Mouse (Mus musculus) intestine, postnatal 0 days (tissue): Measurements from ENCODE around the gene Ywhaq. TPM values are rescaled to one million over a fixed set of nuclear protein-coding genes. Genes with fewer than 3 reads are reported as not detected.

ENCODE experiments used
- ATAC-seq: fragments of 200-750 bp; cut with Nextera tagmentation; 2 replicates; pipeline ENCODE4 v1.8.0; 2017; ENCODE audit warnings: mild to moderate bottlenecking, moderate TSS enrichment, moderate library complexity
- H3K27ac ChIP-seq: fragments of 300-500 bp; sonication (generic); 2 replicates; pipeline ENCODE4 v1.5.1; 2014; ENCODE audit warnings: mild to moderate bottlenecking, low read depth, low read length, moderate library complexity
- H3K27me3 ChIP-seq: fragments of 300-500 bp; sonication (generic); replicated peaks from 2 replicates; pipeline ENCODE4 v1.6.1; 2014; ENCODE audit warnings: low read length, mixed read lengths; ENCODE audit not compliant: control insufficient read depth, insufficient read depth
- H3K36me3 ChIP-seq: fragments of 300-500 bp; sonication (generic); 2 replicates; pipeline ENCODE4 v1.6.1; 2014; ENCODE audit warnings: mild to moderate bottlenecking, moderate library complexity; ENCODE audit not compliant: control insufficient read depth, insufficient read depth
- H3K4me1 ChIP-seq: fragments of 300-500 bp; sonication (generic); replicated peaks from 2 replicates; pipeline ENCODE4 v1.6.1; 2014; ENCODE audit warnings: antibody characterized with exemption, low read length, mixed read lengths; ENCODE audit not compliant: control insufficient read depth, insufficient read depth
- H3K4me2 ChIP-seq: fragments of 300-500 bp; sonication (generic); replicated peaks from 2 replicates; pipeline ENCODE4 v1.6.1; 2014; ENCODE audit warnings: low read depth, mild to moderate bottlenecking, moderate library complexity
- H3K4me3 ChIP-seq: fragments of 300-500 bp; sonication (generic); 2 replicates; pipeline ENCODE4 v1.5.1; 2014; ENCODE audit warnings: low read depth, low read length
- H3K9ac ChIP-seq: fragments of 300-500 bp; sonication (generic); 2 replicates; pipeline ENCODE4 v1.6.1; 2014; ENCODE audit warnings: mild to moderate bottlenecking, low read depth, low read length
- H3K9me3 ChIP-seq: fragments of 300-500 bp; sonication (generic); 2 replicates; pipeline ENCODE4 v1.6.1; 2016; ENCODE audit warnings: mixed run types; ENCODE audit not compliant: control insufficient read depth
- CTCF ChIP-seq: sonication (generic); IDR thresholded peaks from 2 replicates; pipeline ENCODE4 v1.5.1; 2016; ENCODE audit warnings: low read depth, mild to moderate bottlenecking, control low read depth, antibody characterized with exemption, moderate library complexity
- WGBS: fragments of 180-500 bp; shearing (Covaris S2); extraction: QIAGEN DNeasy Blood & Tissue Kit; methylation state at CpG from one replicate; pipeline ENCODE4 v1.1.7; 2014; 5-methylcytosine and 5-hydroxymethylcytosine counted together
- polyA plus RNA-seq: library from polyadenylated mRNA; unstranded; fragments of >200 nt; fragmentation: Nextera tagmentation; extraction: Ambion mirVana; gene quantifications from 2 replicates; pipeline ENCODE4 v1.2.1, GENCODE M21; 2015

The Ywhaq gene
- polyA plus RNA-seq = 235 TPM in 2 replicates

- Histone ChIP-seq H3K4me1 (peaks cover 12% of the 10 kb centered on the region), H3K4me2 (peak within 1 kb of the TSS; percentile 74), H3K27ac (peak within 1 kb of the TSS; percentile 99), H3K36me3 (peaks cover 4% of the 10 kb centered on the region), H3K27me3 (no peaks in the 10 kb centered on the region), H3K9ac (peak within 1 kb of the TSS; percentile 82), H3K9me3 (no peaks in the 10 kb centered on the region), H3K4me3 (peak within 1 kb of the TSS; percentile 97)
- peak; percentile 99 for ATAC-seq
- under 1% methylated on average over 99 of the region's 103 CpGs for WGBS
- TF ChIP-seq CTCF = no peak
Measured at GRCm38 (mm10) chr12:21417100-21418070, at the start of gene Ywhaq. Gene Ywhaq (minus strand): TSS chr12:21417637.

GRCm38 (mm10) chr12:21463448-21463891 is 46.0 kb upstream of the Ywhaq start:
- 50% methylated on average over 5 of the region's 5 CpGs for WGBS
- H3K36me3 ChIP-seq = no peaks in the 10 kb centered on the region
- H3K9me3 ChIP-seq = no peaks in the 10 kb centered on the region
- H3K4me2 ChIP-seq = no peak overlapping the region
- H3K9ac ChIP-seq = no peak overlapping the region
- H3K4me1 ChIP-seq = no peaks in the 10 kb centered on the region
- no peak for ATAC-seq
- no peaks in the 10 kb centered on the region for H3K27me3 ChIP-seq
- no peak for TF ChIP-seq CTCF
- H3K4me3 ChIP-seq = no peak overlapping the region
- H3K27ac ChIP-seq = no peak overlapping the region

- no peaks in the 10 kb centered on the region for H3K9me3 ChIP-seq
- ATAC-seq = peak; percentile 49; the same call in 1 of the 2 replicates
- TF ChIP-seq CTCF = no peak
- H3K36me3 ChIP-seq = no peaks in the 10 kb centered on the region
- no peak overlapping the region for H3K4me2 ChIP-seq
- H3K4me1 ChIP-seq = no peaks in the 10 kb centered on the region
- H3K27me3 ChIP-seq = no peaks in the 10 kb centered on the region
- no peak overlapping the region for H3K4me3 ChIP-seq
- H3K27ac ChIP-seq = no peak overlapping the region
- no peak overlapping the region for H3K9ac ChIP-seq
- WGBS = 56% methylated on average over 3 of the region's 3 CpGs
Measured at GRCm38 (mm10) chr12:21462658-21463057, 45.2 kb upstream of the Ywhaq start.

GRCm38 (mm10) chr12:21459681-21460080 is 42.2 kb upstream of the Ywhaq start:
- H3K27me3 ChIP-seq = no peaks in the 10 kb centered on the region
- no peak overlapping the region for H3K27ac ChIP-seq
- H3K36me3 ChIP-seq = no peaks in the 10 kb centered on the region
- ATAC-seq = no peak
- H3K4me3 ChIP-seq = no peak overlapping the region
- H3K9me3 ChIP-seq = no peaks in the 10 kb centered on the region
- 84% methylated on average over 4 of the region's 4 CpGs for WGBS
- no peaks in the 10 kb centered on the region for H3K4me1 ChIP-seq
- TF ChIP-seq CTCF = no peak
- H3K9ac ChIP-seq = no peak overlapping the region
- H3K4me2 ChIP-seq = no peak overlapping the region

GRCm38 (mm10) chr12:21456021-21456420 is 38.6 kb upstream of the Ywhaq start:
- ATAC-seq = no peak
- Histone ChIP-seq H3K27me3 (no peaks in the 10 kb centered on the region), H3K4me1 (no peaks in the 10 kb centered on the region), H3K27ac (no peak overlapping the region), H3K9ac (no peak overlapping the region), H3K36me3 (no peaks in the 10 kb centered on the region), H3K9me3 (no peaks in the 10 kb centered on the region), H3K4me3 (no peak overlapping the region), H3K4me2 (no peak overlapping the region)
- TF ChIP-seq CTCF = no peak
- 94% methylated on average over 1 of the region's 1 CpGs for WGBS

GRCm38 (mm10) chr12:21451752-21452151 is 34.3 kb upstream of the Ywhaq start:
- 29% methylated on average over 1 of the region's 1 CpGs for WGBS
- H3K27me3 ChIP-seq = no peaks in the 10 kb centered on the region
- H3K9me3 ChIP-seq = no peaks in the 10 kb centered on the region
- H3K4me3 ChIP-seq = no peak overlapping the region
- no peak overlapping the region for H3K9ac ChIP-seq
- no peak overlapping the region for H3K4me2 ChIP-seq
- H3K27ac ChIP-seq = no peak overlapping the region
- no peaks in the 10 kb centered on the region for H3K36me3 ChIP-seq
- no peak for TF ChIP-seq CTCF
- ATAC-seq = no peak
- H3K4me1 ChIP-seq = no peaks in the 10 kb centered on the region
